Mouse (Mus musculus): ENCODE data around the gene Ctnna3.

DNA sequence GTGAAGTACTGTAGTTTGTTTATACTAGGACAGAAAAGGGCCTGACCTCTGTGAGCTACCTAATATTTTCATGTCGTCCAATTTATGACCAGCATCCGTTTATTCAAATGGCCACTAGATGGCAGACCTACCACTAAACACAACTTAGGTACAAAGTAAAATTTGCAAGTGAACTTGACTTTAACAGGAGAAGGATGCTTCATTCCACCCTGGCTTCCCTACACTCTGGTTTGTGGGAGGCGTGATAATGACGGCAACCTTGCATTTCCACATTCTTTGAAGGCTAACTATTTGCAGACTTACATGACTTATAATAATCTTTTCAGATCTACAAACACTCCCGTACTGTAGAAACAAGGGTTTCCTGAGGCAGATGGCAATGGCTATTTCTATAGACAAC is 1320.9 kb downstream of the Ctnna3 start:
- TF ChIP-seq TCF12 (IDR thresholded peaks at IDR 0.05; ENCODE audit: insufficient read depth, poor library complexity, severe bottlenecking) = no peak
- no peak for TF ChIP-seq USF1 (IDR thresholded peaks at IDR 0.05; ENCODE audit: low read depth)
- TF ChIP-seq CEBPB (IDR thresholded peaks at IDR 0.05; ENCODE audit: insufficient read depth, poor library complexity, severe bottlenecking) = no peak
- TF ChIP-seq SRF (IDR thresholded peaks at IDR 0.05; ENCODE audit: control insufficient read depth, insufficient read length, low read depth) = no peak
- no peak for TF ChIP-seq POLR2AphosphoS2 (IDR thresholded peaks at IDR 0.05; ENCODE audit: insufficient read length, low read depth)
- TF ChIP-seq POLR2A (IDR thresholded peaks at IDR 0.05; ENCODE audit: insufficient read length, low read depth) = no peak
- no peak for TF ChIP-seq MAX (IDR thresholded peaks at IDR 0.05; ENCODE audit: low read depth)
- no peak for TF ChIP-seq REST (IDR thresholded peaks at IDR 0.05; ENCODE audit: insufficient read depth, insufficient read length)
- TF ChIP-seq MYOD1 (IDR thresholded peaks at IDR 0.05; ENCODE audit: control insufficient read depth in 1 of 3, insufficient read length in 2 of 3, low read depth in 2 of 3) = no peak

Data from myocyte (in vitro differentiated cells).